Mouse (Mus musculus) heart, postnatal 0 days (tissue): ENCODE data around the gene Zranb1.

Source experiments
- CTCF ChIP-seq: IDR thresholded peaks from 2 replicates; pipeline ENCODE4 v1.5.1; 2016; ENCODE audit warnings: antibody characterized with exemption, control low read depth, low read depth
- EP300 ChIP-seq: IDR thresholded peaks from 2 replicates; pipeline ENCODE4 v1.6.1; 2016; ENCODE audit warnings: antibody characterized with exemption, low read depth

DNA sequence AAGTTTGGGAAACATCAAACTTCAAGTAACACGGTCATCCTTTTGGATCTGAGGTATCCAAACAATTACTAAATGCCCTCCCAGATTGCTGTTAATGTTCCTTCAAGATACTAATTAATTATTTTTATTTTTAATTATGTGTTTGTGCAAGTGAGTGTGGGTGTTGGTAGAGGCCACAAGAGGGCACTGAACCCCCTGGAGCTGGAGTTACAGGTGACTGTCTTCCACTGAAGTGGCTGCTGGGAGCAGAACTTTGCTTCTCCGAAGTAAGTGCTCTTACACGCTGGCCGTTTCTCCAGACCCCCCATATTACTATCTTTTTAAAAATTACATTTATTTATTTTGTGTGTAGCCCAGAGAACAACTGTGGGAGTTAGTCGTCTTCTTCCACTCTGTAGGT, 887 bp upstream of the Zranb1 start:
- no peak for TF ChIP-seq CTCF
- TF ChIP-seq EP300: no peak
